ENCODE assay signal across 16 mouse cellular contexts in genomic region chr3:130366917-130367610, GRCm38 (mm10).
DNase-seq lines count a peak whose midpoint lies in the region; ATAC-seq lines count a peak whose summit lies in the region.
"Had no signal": no experiment of that assay in that cellular context is flagged by ENCODE, and none has a peak within 500 bp of the region (broad histone marks: within the 10 kb centered on the region; RNA-seq: fewer than 3 reads in every experiment).

No protein-coding gene starts in this region.

- H3K9me3 ChIP-seq in neural tube, embryonic 15.5 days (replicated peaks), result no peaks in the 10 kb centered on the region
- H3K9me3 ChIP-seq: forebrain, embryonic 13.5 days; neural tube, embryonic 12.5 days had no signal

- H3K27ac ChIP-seq in neural tube, embryonic 15.5 days (replicated peaks), result no peak overlapping the region
- H3K27ac ChIP-seq: forebrain, embryonic 13.5 days; macrophage; neural tube, embryonic 12.5 days had no signal

- ATAC-seq in hematopoietic stem cell, adult 5-6 weeks (replicated peaks in 1 of 2; ENCODE audit: insufficient read depth in 1 of 2, low FRiP score in 2 of 2, low TSS enrichment in 1 of 2, low read depth in 1 of 2, poor library complexity in 2 of 2, severe bottlenecking in 2 of 2), result peak; percentile 14 to 45; a peak in 1 of 4 replicates
- ATAC-seq in neural tube, embryonic 15.5 days (ENCODE audit: low FRiP score), result no peak
- ATAC-seq: forebrain, embryonic 13.5 days had no signal

- H3K36me3 ChIP-seq in neural tube, embryonic 15.5 days, result no peaks in the 10 kb centered on the region
- H3K36me3 ChIP-seq: neural tube, embryonic 12.5 days had no signal

- DNase-seq in urinary bladder, postnatal 14 days (ENCODE audit: low spot score), result peak; percentile 39
- DNase-seq in urinary bladder, postnatal 10 days (ENCODE audit: low spot score), result no peak
- peak; percentile 36 for DNase-seq in lung, postnatal 10 days
- DNase-seq in right cerebral cortex, adult 18-20 months, result no peak
- DNase-seq in cerebellum, adult 11 months, result no peak
- DNase-seq: adrenal gland, postnatal 36 days; kidney, adult 8-10 months; kidney, postnatal 4 days; layer of hippocampus, postnatal 36 days; left cerebral cortex, postnatal 4 days; thymus, postnatal 14 days had no signal

- no peak overlapping the region for H3K4me3 ChIP-seq in neural tube, embryonic 15.5 days (replicated peaks)
- H3K4me3 ChIP-seq: forebrain, embryonic 13.5 days; neural tube, embryonic 12.5 days had no signal

- H3K4me2 ChIP-seq in neural tube, embryonic 15.5 days, result no peak overlapping the region
- H3K4me2 ChIP-seq: forebrain, embryonic 13.5 days; neural tube, embryonic 12.5 days had no signal

- 46% methylated on average over 8 of the region's 8 CpGs for WGBS in neural tube, embryonic 15.5 days

- no peaks in the 10 kb centered on the region for H3K4me1 ChIP-seq in neural tube, embryonic 15.5 days
- H3K4me1 ChIP-seq: neural tube, embryonic 12.5 days had no signal

- no peaks in the 10 kb centered on the region for H3K27me3 ChIP-seq in neural tube, embryonic 15.5 days (replicated peaks)
- H3K27me3 ChIP-seq: forebrain, embryonic 13.5 days; neural tube, embryonic 12.5 days had no signal

- H3K9ac ChIP-seq in neural tube, embryonic 15.5 days (replicated peaks), result no peak overlapping the region
- H3K9ac ChIP-seq: forebrain, embryonic 13.5 days; neural tube, embryonic 12.5 days had no signal

Comparison
In these comparisons a context has a peak if more than half of its experiments do, and no peak if none do; other contexts are left out.
1. DNase-seq: peak in urinary bladder, postnatal 14 days (single experiment) and lung, postnatal 10 days (single experiment); none in urinary bladder, postnatal 10 days (single experiment), right cerebral cortex, adult 18-20 months (single experiment) and cerebellum, adult 11 months (single experiment).